Mouse (Mus musculus) testis, adult 2 months (tissue): Measurements from ENCODE around the gene Nars2.

Experiments
- CTCF ChIP-seq: fragments of 200-500 bp; IDR thresholded peaks from 2 replicates; pipeline ENCODE4 v1.5.1; 2012; ENCODE audit warnings: low read depth, mild to moderate bottlenecking, inconsistent platforms, low read length, moderate library complexity; ENCODE audit not compliant: control insufficient read depth, insufficient read depth, insufficient replicate concordance
- POLR2A ChIP-seq: fragments of 200-500 bp; IDR thresholded peaks from 2 replicates; pipeline ENCODE4 v1.6.1; 2012; ENCODE audit warnings: low read depth, mild to moderate bottlenecking, inconsistent platforms, low read length, moderate library complexity; ENCODE audit not compliant: control insufficient read depth

DNA sequence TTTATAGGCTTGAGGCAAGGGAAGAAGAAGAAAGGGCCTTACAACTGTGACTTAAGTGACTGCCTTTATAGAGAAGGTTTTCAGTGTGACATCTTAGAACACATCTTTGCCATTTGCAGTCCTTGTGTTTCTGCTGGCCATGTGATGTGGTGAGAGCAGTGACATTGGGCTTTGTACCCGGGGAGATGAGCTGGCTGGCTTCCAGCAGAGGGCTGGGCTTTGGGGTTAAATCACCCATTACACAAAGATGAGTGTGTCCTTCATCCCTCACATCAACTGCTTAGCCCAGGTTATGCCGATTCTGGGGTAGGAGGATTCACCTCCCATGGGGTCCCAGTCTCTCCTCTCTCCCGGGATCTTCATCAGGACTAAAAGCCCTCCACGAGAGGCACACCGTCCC lies 41.4 kb upstream of the Nars2 start:
- TF ChIP-seq POLR2A (no peak), CTCF (no peak)
